Mouse (Mus musculus): ENCODE measurements at regions not wholly inside any gene's neighbourhood (a gene's known extent, or its start where the extent isn't known, plus 50 kb on each side); places are given as distances from the start of the nearest gene placed in this dataset.

GRCm38 (mm10) chr3:133834459-133834858 is 289.5 kb upstream of the Tet2 start:
- no peak for DNase-seq (ENCODE audit: low spot score in 2 of 2)

- DNase-seq (ENCODE audit: low spot score in 2 of 2), result no peak
Measured at GRCm38 (mm10) chr3:133846301-133846700, 301.4 kb upstream of the Tet2 start.

GRCm38 (mm10) chr3:133874383-133874782 is 329.4 kb upstream of the Tet2 start:
- no peak for DNase-seq (ENCODE audit: low spot score in 2 of 2)

GRCm38 (mm10) chr3:133876439-133877072 is 331.6 kb upstream of the Tet2 start:
- DNase-seq (ENCODE audit: low spot score in 2 of 2), result peak; percentile 39 to 44

- no peak for DNase-seq (ENCODE audit: low spot score in 2 of 2)
Measured at GRCm38 (mm10) chr3:133877310-133877709, 332.4 kb upstream of the Tet2 start.

- DNase-seq (ENCODE audit: low spot score in 2 of 2), result no peak
Measured at GRCm38 (mm10) chr3:133880626-133881025, 335.7 kb upstream of the Tet2 start.

- no peak for DNase-seq (ENCODE audit: low spot score in 2 of 2)
Measured at GRCm38 (mm10) chr3:133901931-133902330, 334.4 kb upstream of the Cxxc4 start.

GRCm38 (mm10) chr3:133922200-133922599 is 314.1 kb upstream of the Cxxc4 start:
- no peak for DNase-seq (ENCODE audit: low spot score in 2 of 2)

- DNase-seq (ENCODE audit: low spot score in 2 of 2), result no peak
Measured at GRCm38 (mm10) chr3:133965322-133965721, 271.0 kb upstream of the Cxxc4 start.

- no peak for DNase-seq (ENCODE audit: low spot score in 2 of 2)
Measured at GRCm38 (mm10) chr3:133968176-133968575, 268.1 kb upstream of the Cxxc4 start.

- DNase-seq (ENCODE audit: low spot score in 2 of 2), result no peak
Measured at GRCm38 (mm10) chr3:133972774-133973173, 263.5 kb upstream of the Cxxc4 start.

- no peak for DNase-seq (ENCODE audit: low spot score in 2 of 2)
Measured at GRCm38 (mm10) chr3:133987681-133988080, 248.6 kb upstream of the Cxxc4 start.

GRCm38 (mm10) chr3:133993971-133994370 is 242.3 kb upstream of the Cxxc4 start:
- DNase-seq (ENCODE audit: low spot score in 2 of 2), result no peak

- DNase-seq (ENCODE audit: low spot score in 2 of 2), result no peak
Measured at GRCm38 (mm10) chr3:133999965-134000364, 236.3 kb upstream of the Cxxc4 start.

GRCm38 (mm10) chr3:134000595-134000994 is 235.7 kb upstream of the Cxxc4 start:
- no peak for DNase-seq (ENCODE audit: low spot score in 2 of 2)

GRCm38 (mm10) chr3:134014805-134015204 is 221.5 kb upstream of the Cxxc4 start:
- DNase-seq (ENCODE audit: low spot score in 2 of 2), result no peak

GRCm38 (mm10) chr3:134015412-134015811 is 220.9 kb upstream of the Cxxc4 start:
- no peak for DNase-seq (ENCODE audit: low spot score in 2 of 2)

- DNase-seq (ENCODE audit: low spot score in 2 of 2), result no peak
Measured at GRCm38 (mm10) chr3:134033862-134034261, 202.4 kb upstream of the Cxxc4 start.

- DNase-seq (ENCODE audit: low spot score in 2 of 2), result no peak
Measured at GRCm38 (mm10) chr3:134036310-134036934, 199.9 kb upstream of the Cxxc4 start.

GRCm38 (mm10) chr3:134050649-134051048 is 185.6 kb upstream of the Cxxc4 start:
- no peak for DNase-seq (ENCODE audit: low spot score in 2 of 2)

GRCm38 (mm10) chr3:134082461-134082860 is 153.8 kb upstream of the Cxxc4 start:
- no peak for DNase-seq (ENCODE audit: low spot score in 2 of 2)

- DNase-seq (ENCODE audit: low spot score in 2 of 2), result peak in 1 of 2 experiments; percentile 12
Measured at GRCm38 (mm10) chr3:134099471-134100125, 136.7 kb upstream of the Cxxc4 start.

Data from adrenal gland, postnatal 4 days (tissue).